Mouse (Mus musculus): ENCODE results near the gene Cacnb4.
A peak's percentile ranks its signal among the peaks of the same experiment; 100 is the strongest.

Gene Cacnb4

DNA sequence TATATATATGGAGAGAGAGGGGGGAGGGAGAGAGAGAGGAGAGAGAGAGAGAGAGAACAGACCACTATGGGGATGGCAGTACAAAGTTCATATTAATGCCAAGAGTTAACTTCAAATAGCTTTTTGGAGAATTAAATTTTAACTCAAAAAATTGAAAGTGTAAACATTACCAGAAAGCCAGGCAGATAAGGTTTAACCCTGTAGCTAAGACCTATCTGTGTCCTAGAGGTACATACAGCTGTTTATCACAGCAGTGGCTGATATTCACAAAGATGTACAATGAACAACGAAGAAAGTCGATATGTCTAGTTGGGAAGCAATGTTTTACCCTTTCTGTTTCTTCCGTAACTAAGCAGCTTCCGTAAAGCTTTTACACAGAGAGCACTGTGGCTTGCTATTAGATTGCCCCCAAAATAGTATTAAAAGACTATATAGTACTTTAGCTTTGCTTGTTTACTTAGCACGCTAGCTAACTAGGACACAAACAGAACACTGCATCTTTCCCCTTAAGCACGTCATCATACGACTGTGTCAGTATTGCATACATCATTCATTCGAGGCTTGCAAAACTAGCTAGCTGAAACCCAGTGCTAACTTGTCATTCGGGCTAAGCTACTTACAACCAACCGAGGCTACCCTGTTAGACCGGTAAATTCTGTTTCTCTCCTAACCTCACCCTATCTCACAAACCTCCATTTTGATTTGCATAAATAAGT is 72.5 kb downstream of the Cacnb4 start:
- DNase-seq = no peak

DNA sequence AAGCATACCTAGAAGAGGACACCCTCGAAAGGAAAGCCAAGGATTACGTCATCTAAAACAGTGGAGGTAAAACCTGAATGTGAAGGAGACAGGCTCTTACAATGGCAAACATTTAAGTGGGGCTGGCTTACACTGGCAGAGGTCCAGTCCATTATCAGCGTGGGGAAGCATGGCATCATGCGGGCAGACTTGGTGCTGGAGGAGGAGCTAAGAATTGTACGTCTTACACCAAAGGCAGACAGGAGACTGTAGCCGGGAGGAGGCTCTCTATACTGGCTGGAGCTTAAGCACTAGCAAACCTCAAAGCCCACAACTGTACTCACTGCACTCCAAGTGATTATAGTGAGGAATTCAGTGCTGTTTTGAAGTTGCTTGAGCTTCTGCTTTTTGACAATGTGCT is 73.2 kb downstream of the Cacnb4 start:
- no peak for DNase-seq

DNA sequence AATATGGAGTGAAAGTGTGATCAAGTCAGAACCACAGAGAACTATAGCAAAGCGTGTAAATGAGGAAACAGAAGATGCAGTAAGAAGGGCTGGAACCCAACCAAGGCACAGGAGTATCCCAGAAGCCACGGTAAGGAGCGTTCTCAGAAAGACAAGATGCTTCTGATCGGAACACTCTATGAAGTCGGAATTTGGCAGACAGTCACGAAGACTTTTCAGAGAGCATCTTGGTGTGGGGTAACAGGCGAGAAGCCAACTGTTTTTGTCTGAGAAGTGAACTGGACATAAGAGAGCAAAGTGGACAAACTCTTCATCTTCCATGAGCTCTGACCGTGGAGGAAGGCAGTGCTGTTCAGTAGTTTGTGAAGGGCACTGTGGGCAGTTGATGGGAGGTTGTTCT is 73.7 kb downstream of the Cacnb4 start:
- no peak for DNase-seq

DNA sequence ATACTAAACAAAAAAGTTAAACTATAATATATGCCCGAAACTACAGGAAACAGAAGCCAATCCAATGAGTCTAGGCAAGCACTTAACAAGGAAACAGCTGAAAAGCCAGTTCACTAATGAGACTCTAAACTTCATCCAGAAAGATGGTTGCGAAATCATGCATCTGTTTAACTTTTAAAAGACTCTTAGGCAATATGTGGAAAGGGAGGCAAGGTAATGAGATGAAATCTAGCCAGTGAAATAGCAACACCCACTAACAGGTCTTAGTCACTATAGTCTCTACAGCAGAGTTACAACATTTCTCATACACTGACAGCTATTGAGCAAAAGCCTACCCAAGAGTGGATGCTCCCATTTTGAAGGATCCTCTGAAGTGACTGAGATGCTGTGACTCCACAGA is 74.4 kb downstream of the Cacnb4 start:
- DNase-seq = no peak

DNA sequence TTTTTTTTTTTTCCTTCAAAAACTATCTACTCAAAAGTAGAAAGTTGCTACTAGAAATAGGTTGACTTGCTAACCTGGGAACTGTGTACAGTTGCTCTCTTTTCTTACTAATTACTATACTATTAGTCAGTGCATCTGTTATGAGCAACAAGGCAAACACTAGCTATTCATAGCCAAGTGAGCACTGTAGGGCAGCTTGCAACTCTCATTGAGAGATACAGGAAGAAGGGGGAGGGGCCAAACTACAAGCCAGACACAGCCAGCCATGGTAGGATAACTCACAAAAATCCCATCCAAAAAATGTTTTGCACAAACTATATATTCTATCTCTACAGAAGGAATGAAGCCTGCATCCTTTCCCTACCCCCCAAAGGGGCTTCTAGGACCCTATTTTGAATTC is 79.1 kb downstream of the Cacnb4 start:
- no peak for DNase-seq

DNA sequence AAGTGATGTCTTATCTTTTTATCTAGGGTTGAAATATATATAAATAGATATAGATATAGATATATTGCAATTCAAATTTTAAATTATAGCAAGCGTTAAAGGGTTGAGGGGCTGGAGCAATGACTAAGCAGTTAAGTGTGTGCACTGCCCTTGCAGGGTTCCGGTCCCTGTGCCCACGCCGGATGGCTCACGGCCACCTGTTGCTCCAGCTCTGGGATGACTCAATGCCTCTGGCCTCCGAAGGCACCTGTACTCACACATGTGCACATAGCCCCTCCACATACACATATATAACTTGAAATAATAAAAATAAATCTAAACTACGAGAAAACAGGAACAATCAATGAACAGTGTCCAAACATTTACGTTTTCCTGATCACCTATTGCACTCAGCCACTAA is 82.8 kb downstream of the Cacnb4 start:
- no peak for DNase-seq

DNA sequence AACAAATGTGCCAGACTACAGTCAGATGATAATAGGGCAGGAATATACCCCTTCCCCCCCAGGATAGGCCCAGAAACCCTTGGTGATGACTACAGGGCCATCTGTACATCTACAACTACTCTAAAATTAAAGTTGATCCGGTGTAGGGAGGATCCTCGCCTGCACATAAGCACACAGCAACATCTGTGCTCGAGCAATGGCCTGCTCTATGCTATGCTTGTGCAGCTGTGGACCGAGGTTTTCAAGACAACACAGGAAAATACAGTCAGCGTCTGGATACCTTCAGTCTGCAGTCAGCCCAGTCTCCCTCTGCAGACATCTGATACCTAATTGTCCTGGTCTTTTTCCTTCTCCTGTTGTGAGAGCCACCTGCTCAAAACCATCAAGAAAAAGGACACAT is 83.4 kb downstream of the Cacnb4 start:
- no peak for DNase-seq

DNA sequence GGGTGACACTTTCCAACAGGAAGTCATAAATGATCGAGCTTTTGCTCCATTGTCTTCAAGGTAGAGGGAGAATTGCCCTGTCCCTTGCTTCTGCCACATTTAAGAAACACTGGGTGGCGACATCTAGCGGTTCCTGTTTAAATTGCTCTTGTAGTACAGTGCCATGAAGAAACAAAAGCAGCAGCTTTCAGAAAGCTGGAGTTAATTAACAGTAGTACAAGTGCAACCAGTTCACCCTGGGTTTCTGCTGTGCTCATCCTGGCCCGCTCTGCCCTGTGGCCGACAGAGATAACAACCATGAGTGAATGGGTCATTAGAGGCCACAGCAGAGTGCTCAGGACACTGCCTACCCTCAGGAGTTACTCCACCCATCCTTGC is 85.7 kb downstream of the Cacnb4 start:
- peak; percentile 81 for DNase-seq

DNA sequence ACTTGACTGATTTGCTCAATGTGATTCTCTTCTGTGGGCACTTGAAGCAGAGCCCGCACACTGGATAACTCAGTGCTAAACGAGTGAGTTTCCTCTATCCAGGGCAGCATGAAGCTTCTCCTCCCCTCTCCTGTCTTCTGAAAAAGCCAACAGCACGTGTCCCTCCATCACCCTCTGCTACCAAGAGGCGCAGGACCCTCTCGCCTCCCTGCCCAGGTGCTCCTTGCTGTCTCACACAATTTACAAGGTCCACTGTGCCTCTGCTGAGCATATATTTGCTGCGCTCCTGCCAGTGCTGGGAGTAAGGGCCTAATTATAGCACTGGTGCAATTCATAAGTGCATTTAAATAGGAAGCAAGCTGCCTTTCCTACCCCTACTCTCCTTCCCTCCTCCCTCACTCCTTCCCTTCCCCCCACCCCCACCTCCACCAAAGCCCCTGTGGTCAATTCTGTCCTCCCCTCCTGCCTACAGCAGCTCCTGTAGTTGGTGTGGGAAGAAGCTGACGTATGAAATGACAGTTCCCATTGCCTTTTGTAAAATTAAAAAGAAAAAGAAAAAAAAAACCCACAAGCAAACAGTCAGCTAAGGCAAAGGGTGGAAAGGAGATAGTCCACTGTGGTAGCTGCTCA is 86.2 kb downstream of the Cacnb4 start:
- no peak for DNase-seq

DNA sequence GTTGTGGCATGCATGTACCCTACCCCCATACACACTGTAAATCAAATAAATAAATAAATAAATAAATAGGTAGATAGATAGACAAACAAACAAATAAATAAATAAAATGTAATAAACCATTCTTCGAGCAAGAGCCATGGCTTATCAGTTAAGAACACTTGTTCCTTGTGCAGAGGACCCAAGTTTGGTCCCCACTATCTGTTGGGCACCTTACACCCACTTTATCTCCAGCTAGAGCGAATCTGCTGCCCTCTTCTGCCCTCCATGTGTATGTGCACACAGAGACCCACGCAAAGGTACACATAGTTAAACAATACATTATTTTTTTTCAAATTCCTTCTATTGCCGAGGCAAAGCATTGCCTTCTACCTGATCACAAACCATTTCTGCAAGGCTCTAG is 87.1 kb downstream of the Cacnb4 start:
- DNase-seq = no peak

DNA sequence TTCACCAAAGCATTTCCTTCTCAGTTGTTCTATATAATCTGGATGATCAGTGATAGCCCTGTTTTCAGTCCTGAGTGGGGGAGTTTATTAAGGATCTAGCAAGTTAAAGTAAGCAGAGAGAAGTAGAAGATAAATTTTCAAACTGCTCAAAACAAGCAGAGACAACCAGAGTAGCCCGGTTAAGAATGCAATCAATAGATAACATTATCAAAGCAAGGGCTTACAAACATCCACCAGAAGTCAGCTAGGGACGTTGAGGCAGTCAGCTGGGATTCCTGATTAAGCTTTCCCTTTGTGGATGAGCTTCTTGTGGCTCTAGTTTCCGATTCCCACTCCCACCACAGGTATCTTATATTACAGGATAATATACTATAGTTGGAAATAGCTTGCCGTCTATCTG is 91.2 kb downstream of the Cacnb4 start:
- no peak for DNase-seq

DNA sequence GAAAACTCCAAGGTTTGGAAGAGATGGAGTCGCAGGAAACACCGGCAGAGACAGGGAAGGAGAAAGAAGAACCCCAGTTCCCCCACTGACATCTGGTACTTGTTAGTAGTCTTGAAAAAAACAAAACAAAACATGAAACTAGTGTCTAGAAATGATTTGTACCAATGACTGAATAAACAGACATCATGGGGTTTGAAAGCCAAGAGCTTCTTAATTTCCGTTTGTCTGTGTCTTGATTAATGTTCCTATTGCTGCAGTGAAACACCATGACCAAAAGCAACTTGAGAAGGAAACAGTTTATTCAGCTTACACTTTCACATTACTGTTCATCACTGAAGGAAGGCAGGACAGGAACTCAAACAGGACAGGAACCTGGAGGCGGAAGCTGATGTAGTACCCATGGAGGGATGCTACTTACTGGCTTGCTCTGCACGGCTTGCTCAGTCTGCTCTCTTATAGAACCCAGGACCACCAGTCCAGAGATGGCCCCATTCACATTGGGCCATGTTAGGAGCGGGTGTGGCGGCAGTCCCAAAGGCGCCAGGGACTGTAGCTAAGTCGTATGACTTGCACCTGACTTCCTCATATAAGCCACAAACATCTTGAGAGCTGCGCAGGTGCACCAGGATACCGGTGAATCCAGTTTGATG is 95.4 kb downstream of the Cacnb4 start:
- DNase-seq = no peak

DNA sequence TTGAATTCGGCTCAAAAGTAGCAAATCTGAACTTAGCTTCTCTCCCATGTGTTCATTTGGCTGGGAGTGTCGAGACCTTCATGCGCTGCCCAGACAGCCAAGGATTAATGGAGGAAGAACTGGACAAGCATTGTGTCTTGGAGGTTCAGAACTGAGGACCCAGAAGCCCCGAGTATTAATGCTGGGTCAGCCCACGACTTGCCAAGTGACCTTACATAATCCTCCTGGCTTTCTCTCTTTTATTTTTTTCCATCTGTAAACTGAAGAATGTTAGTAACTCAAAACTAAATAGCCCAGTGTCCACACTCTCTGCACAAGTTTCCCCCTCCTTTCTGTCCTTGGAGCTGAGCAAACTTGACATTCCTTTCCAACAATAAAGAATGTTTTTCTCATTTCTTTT is 95.9 kb downstream of the Cacnb4 start:
- DNase-seq = no peak

DNA sequence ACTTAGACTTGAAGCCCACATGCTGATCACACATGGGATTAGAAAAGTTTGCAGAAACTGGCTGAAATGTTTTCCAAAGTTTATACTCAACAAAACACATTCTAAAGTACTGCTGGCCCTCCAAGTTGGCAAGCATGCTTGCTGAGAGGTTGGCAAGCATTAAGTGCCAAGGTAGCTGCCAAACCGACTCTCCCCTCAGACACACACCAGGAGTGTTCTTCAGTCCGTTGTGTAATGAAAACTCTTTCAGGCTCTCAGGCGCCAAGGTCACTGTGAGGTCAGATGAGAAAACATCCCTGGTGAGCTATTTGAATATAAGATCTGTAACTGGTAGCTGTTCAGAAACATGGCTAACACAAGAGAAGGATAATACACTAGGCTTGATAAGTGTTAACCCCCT is 97.8 kb downstream of the Cacnb4 start:
- no peak for DNase-seq

DNA sequence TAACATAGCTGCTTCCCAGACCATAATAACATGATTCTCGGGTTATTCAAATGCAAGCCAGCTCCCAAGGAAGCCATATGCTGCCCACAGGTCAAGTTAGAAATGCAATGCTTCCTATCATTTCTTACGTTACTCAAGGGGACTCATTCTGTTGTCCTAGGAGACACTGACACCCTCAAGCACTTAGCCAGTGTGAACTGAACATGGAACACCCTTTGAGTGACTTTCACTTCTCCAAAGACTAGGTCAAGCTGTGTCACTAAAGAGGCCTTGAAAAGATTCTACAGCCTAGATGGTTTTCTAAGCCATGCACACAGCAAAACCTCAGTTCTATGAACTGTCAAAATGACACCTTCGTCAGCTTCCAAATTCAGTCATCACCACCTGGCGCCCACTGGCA is 98.9 kb downstream of the Cacnb4 start:
- DNase-seq = no peak

DNA sequence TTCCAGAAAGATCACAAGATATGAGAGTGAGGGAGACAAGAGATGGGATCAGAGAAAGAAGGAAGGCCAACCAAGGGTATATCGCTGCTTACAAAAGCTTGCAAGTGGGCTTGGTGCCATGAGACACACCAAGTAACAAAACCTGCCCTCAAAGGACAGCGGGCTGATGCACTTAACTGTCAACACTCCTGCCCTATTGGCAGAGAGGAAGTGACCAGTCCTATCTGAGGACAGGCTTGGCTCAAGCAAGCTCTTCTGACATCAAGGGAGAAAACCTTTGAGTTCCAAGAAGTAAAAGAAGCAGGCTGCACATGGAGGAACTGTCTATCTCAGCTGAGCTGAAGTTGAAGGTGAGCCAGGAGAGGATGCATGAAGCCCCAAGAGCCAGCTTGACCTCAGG is 100.1 kb downstream of the Cacnb4 start:
- no peak for DNase-seq

DNA sequence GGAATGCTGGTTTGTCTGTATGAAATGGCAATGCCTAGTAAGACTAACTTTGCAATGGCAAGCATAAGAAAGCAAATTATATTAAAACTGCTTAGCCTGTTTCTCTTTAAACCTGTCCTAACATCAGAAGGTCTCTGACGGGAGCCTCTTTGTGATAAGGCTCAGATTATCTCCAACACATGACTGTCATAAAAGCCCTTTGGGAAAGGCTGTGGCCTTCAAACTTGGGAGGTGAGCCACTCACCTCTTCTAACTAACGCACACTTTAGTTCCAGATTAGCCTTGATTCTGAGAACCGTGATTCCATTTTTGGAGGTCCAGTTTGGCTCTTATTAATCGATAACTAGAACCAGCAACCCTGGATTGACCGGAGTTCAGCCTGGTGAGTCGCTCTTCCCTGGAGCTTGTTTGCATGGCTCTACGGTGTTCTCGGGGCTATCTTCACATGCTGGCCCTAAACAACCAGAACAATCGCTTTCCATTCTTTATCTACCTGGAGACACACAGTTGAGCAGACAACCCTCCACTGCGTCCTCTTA is 100.9 kb downstream of the Cacnb4 start:
- no peak for DNase-seq

DNA sequence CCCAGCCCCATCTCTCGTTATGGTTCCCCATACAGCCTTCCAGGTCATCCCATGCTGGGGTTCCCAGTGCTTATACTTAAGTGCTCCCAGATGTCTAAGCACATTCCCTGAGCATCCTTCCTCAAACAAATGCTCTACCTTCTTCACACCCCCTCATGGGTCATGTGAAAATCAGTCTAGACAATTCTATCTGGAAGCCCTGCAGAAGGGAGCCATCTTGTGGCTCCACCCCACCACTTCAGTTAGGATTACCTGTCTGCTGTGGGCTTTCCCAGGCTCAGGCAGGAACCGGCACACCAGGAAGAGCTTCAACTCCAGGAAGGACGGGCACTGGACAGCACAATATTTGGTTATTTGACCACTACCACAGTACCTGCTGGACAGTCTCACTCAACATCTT is 101.7 kb downstream of the Cacnb4 start:
- DNase-seq = peak; percentile 54

DNA sequence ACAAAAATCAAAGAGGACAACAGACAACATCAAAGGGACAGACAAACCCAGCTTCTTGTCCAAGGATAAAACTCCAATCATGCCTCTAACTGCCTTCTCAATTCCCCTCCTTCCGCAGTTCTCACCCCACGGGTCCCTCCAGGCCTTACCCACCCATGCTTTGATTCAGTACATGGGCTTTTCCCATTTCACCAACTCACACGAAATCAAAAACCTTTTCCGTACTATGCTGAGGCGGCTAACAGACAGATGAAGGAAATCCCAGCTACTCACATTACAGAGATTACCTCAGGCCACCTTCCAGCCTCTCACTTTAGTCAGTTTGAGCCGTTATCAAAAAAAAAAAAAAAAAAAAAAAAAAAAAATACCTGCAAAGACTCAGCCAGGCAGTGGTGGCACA is 104.4 kb downstream of the Cacnb4 start:
- DNase-seq = no peak

DNA sequence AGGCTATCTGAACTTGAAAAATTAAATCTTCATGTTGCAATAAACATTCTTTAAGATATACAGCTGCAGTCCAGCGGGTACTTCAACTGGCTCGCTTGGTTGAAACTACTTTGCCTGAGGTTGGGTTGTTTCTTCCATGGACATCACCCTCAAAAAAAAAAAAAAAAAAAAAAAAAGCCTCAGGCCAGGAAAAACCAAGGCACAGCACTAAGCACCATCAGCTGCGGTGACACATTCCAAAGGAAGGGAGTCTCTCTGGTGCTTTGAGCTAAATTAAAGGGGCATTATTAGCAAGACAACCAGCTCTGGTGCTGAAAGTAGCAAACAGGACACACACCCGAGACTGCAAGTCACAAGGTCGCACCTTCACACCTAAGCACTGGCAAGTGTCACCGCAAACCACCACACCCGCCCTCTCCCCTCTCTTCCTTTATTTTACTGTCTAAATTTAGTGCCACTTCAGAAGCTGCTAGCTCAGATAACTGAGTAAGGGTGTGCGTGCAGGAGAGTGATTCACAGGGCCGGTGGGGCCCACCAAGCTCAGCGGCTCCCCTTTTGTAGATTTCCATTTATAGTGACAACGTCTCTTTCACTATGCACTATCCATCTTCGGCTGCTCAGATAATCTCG is 105.2 kb downstream of the Cacnb4 start:
- no peak for DNase-seq

DNA sequence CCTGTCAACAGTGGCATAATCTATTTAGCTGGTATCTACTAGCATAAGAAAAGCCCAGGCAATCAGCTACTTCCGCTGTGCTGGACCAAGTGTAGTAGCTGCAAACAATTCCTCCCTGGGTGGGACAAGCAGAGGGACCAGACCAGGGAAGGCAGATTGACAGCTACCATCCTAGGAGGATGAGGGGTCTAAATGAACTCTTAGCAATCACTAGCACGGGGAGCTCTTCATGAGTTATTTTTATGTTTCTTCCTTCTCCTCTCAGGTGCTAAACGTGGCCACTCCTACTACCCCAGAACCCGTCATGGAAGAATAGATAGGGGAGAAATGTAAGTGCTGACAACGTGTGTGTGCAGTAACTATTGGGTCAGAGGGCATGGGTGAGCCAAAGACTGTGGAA is 105.8 kb downstream of the Cacnb4 start:
- no peak for DNase-seq

DNA sequence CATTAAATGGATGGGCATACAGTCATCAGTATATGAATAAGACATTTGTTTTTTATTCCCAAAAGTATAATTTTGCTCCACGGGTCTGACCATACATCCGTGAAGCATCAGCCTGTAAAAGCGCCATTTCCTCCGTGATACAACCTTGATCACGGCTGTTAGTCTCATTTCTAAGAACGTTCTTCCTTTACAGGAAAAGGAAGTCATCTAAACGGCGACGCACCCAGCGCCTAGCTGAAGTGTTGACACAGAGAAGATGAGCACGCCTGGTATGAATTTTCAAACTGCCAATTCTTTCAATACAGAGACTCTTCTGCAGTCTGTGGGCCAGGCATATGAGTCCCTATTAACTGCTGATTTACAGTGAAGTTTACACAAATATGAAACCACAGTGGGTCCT is 106.5 kb downstream of the Cacnb4 start:
- DNase-seq = no peak

DNA sequence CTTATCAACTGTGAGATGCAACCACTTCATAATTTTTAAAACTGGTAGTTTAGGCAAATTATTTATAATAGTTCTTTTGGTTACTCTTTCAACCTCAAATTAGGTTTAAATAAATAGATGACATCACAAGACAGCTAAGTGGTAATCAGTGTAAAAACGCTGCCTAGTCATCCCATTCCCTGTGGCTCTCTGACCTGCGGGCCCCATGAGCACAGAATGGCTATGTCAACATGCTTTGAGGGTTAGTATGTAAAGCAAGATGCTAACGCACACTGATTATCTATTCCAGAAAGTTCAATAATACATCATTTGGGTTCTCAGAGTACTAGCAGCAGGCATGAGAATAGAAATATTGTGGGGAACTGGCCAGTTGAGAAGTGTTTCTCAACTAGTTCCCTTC is 108.5 kb downstream of the Cacnb4 start:
- no peak for DNase-seq

DNA sequence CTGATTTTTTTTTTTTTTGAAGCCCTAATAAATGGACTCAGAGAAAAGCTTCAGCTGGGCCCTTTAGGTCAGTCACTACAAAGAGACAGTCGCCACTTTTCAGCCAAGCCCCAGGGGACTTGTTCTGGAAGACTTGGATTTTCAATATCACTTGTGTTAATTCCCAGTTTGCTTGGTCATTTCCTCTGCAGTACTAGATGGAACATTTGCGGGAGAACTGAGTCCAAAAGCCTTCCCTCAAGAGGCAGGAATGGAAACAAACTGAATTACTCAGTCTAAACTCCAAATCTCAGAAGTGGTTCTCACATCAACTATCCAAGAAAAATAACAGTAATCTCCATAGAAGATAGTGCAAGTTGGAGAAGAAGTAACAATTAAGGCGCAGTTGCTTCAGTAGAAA is 109.2 kb downstream of the Cacnb4 start:
- no peak for DNase-seq

Measured in cerebellum, adult 11 months (tissue).